Mouse (Mus musculus): ENCODE data around the gene Vstm4. TPM values are rescaled to one million over a fixed set of nuclear protein-coding genes. Genes with fewer than 3 reads are reported as not detected.
A peak's percentile ranks its signal among the peaks of the same experiment; 100 is the strongest.

Vstm4 gene
- polyA plus RNA-seq, 1 experiment from 2014 or later, result 43.6 TPM

- H3K36me3 ChIP-seq (ENCODE audit: control insufficient read depth, insufficient read depth, low read length), result no peaks in the 10 kb centered on the region
- H3K27me3 ChIP-seq (ENCODE audit: control insufficient read depth, insufficient read depth, low read length), result no peaks in the 10 kb centered on the region
- no peak for ATAC-seq (ENCODE audit: insufficient number of reproducible peaks, insufficient read depth, low FRiP score, low read depth)
- H3K4me3 ChIP-seq (ENCODE audit: low read depth, low read length), result no peak overlapping the region
- H3K4me1 ChIP-seq (ENCODE audit: control insufficient read depth, insufficient read depth, low read length), result peaks cover 9% of the 10 kb centered on the region; the same call in 1 of the 2 replicates
- 53% methylated on average over 10 of the region's 10 CpGs for WGBS
- no peak overlapping the region for H3K9ac ChIP-seq (replicated peaks; ENCODE audit: low read depth, low read length)
- no peak overlapping the region for H3K27ac ChIP-seq (ENCODE audit: low read length)
- H3K9me3 ChIP-seq (ENCODE audit: control insufficient read depth, low read depth, low read length), result no peaks in the 10 kb centered on the region
- no peak overlapping the region for H3K4me2 ChIP-seq (replicated peaks; ENCODE audit: low read depth, low read length)
These were observed 108.2 kb downstream of the Vstm4 start for GRCm38 (mm10) chr14:32964742-32965141.

GRCm38 (mm10) chr14:32970700-32971099, 114.1 kb downstream of the Vstm4 start:
- 67% methylated on average over 9 of the region's 9 CpGs for WGBS
- H3K9ac ChIP-seq (replicated peaks; ENCODE audit: low read depth, low read length), result no peak overlapping the region
- H3K27ac ChIP-seq (ENCODE audit: low read length), result no peak overlapping the region
- no peaks in the 10 kb centered on the region for H3K36me3 ChIP-seq (ENCODE audit: control insufficient read depth, insufficient read depth, low read length)
- H3K4me2 ChIP-seq (replicated peaks; ENCODE audit: low read depth, low read length), result no peak overlapping the region
- ATAC-seq (ENCODE audit: insufficient number of reproducible peaks, insufficient read depth, low FRiP score, low read depth), result no peak
- H3K9me3 ChIP-seq (ENCODE audit: control insufficient read depth, low read depth, low read length), result no peaks in the 10 kb centered on the region
- no peaks in the 10 kb centered on the region for H3K4me1 ChIP-seq (ENCODE audit: control insufficient read depth, insufficient read depth, low read length)
- H3K27me3 ChIP-seq (ENCODE audit: control insufficient read depth, insufficient read depth, low read length), result no peaks in the 10 kb centered on the region
- no peak overlapping the region for H3K4me3 ChIP-seq (ENCODE audit: low read depth, low read length)

GRCm38 (mm10) chr14:32984176-32984738, 127.7 kb downstream of the Vstm4 start:
- H3K9ac ChIP-seq (replicated peaks; ENCODE audit: low read depth, low read length), result no peak overlapping the region
- ATAC-seq (ENCODE audit: insufficient number of reproducible peaks, insufficient read depth, low FRiP score, low read depth), result no peak; the same call in 1 of the 2 replicates
- peaks cover 9% of the 10 kb centered on the region; the same call in 1 of the 2 replicates for H3K4me1 ChIP-seq (ENCODE audit: control insufficient read depth, insufficient read depth, low read length)
- no peaks in the 10 kb centered on the region for H3K36me3 ChIP-seq (ENCODE audit: control insufficient read depth, insufficient read depth, low read length)
- WGBS, result 44% methylated on average over 6 of the region's 6 CpGs
- no peak overlapping the region for H3K4me3 ChIP-seq (ENCODE audit: low read depth, low read length)
- H3K9me3 ChIP-seq (ENCODE audit: control insufficient read depth, low read depth, low read length), result no peaks in the 10 kb centered on the region
- H3K27ac ChIP-seq (ENCODE audit: low read length), result peak overlapping the region; percentile 44; the same call in 1 of the 2 replicates
- H3K27me3 ChIP-seq (ENCODE audit: control insufficient read depth, insufficient read depth, low read length), result no peaks in the 10 kb centered on the region
- no peak overlapping the region for H3K4me2 ChIP-seq (replicated peaks; ENCODE audit: low read depth, low read length)

GRCm38 (mm10) chr14:32986659-32987058, 130.1 kb downstream of the Vstm4 start:
- no peak overlapping the region for H3K27ac ChIP-seq (ENCODE audit: low read length)
- no peak overlapping the region for H3K4me2 ChIP-seq (replicated peaks; ENCODE audit: low read depth, low read length)
- H3K9ac ChIP-seq (replicated peaks; ENCODE audit: low read depth, low read length), result no peak overlapping the region
- H3K27me3 ChIP-seq (ENCODE audit: control insufficient read depth, insufficient read depth, low read length), result no peaks in the 10 kb centered on the region
- peaks cover 9% of the 10 kb centered on the region; the same call in 1 of the 2 replicates for H3K4me1 ChIP-seq (ENCODE audit: control insufficient read depth, insufficient read depth, low read length)
- H3K4me3 ChIP-seq (ENCODE audit: low read depth, low read length), result no peak overlapping the region
- no peaks in the 10 kb centered on the region for H3K36me3 ChIP-seq (ENCODE audit: control insufficient read depth, insufficient read depth, low read length)
- no peaks in the 10 kb centered on the region for H3K9me3 ChIP-seq (ENCODE audit: control insufficient read depth, low read depth, low read length)
- WGBS, result 55% methylated on average over 4 of the region's 4 CpGs
- no peak for ATAC-seq (ENCODE audit: insufficient number of reproducible peaks, insufficient read depth, low FRiP score, low read depth)

Other genes starting within 250 kb of the Vstm4 start
- gene 3425401B19Rik, start 171.5 kb upstream of the Vstm4 start, polyA plus RNA-seq (2014; fragmentation: Nextera tagmentation; extraction: Ambion mirVana), result 0.04 and 0.06 TPM in 2 replicates
- gene Tmem273, start 70.8 kb upstream of the Vstm4 start, polyA plus RNA-seq (2014; fragmentation: Nextera tagmentation; extraction: Ambion mirVana), result 0.55 and 2.1 TPM in 2 replicates
- 0.23 and 0.29 TPM in 2 replicates for gene Fam170b, start 22.8 kb upstream of the Vstm4 start, polyA plus RNA-seq (2014; fragmentation: Nextera tagmentation; extraction: Ambion mirVana)
- 0.16 and 0.56 TPM in 2 replicates for gene Lrrc18, start 134.6 kb downstream of the Vstm4 start, polyA plus RNA-seq (2014; fragmentation: Nextera tagmentation; extraction: Ambion mirVana)

Measured in stomach, embryonic 14.5 days (tissue).